Mouse (Mus musculus) liver, embryonic 11.5 days (tissue): Measurements from ENCODE around the gene Iqck. TPM values are rescaled to one million over a fixed set of nuclear protein-coding genes. Genes with fewer than 3 reads are reported as not detected.

Experiments used
- ATAC-seq: fragments of 200-750 bp; cut with Nextera tagmentation; replicated peaks from 2 replicates; pipeline ENCODE4 v1.8.0; 2017; ENCODE audit warnings: moderate number of reproducible peaks, mild to moderate bottlenecking, moderate TSS enrichment, moderate library complexity; ENCODE audit not compliant: low FRiP score
- DNase-seq: peaks from one replicate; pipeline ENCODE4 v3.0.0-alpha.2; 2017; ENCODE audit warnings: low spot score
- H3K27ac ChIP-seq: fragments of 300-500 bp; sonication (generic); 2 replicates; pipeline ENCODE4 v1.5.1; 2014; ENCODE audit warnings: mild to moderate bottlenecking, low read depth, low read length, control low read depth
- H3K27me3 ChIP-seq: fragments of 300-500 bp; sonication (generic); replicated peaks from 2 replicates; pipeline ENCODE4 v1.6.1; 2014; ENCODE audit warnings: low read length, mixed read lengths; ENCODE audit not compliant: control insufficient read depth, insufficient read depth
- H3K36me3 ChIP-seq: fragments of 300-500 bp; sonication (generic); 2 replicates; pipeline ENCODE4 v1.6.1; 2014; ENCODE audit warnings: mild to moderate bottlenecking, low read length, moderate library complexity, mixed read lengths; ENCODE audit not compliant: control insufficient read depth, insufficient read depth
- H3K4me1 ChIP-seq: fragments of 300-500 bp; sonication (generic); replicated peaks from 2 replicates; pipeline ENCODE4 v1.6.1; 2014; ENCODE audit warnings: low read length, mixed read lengths; ENCODE audit not compliant: control insufficient read depth, insufficient read depth
- H3K4me2 ChIP-seq: fragments of 300-500 bp; sonication (generic); 2 replicates; pipeline ENCODE4 v1.6.1; 2014; ENCODE audit warnings: mild to moderate bottlenecking, control low read depth, moderate library complexity
- H3K4me3 ChIP-seq: fragments of 300-500 bp; sonication (generic); 2 replicates; pipeline ENCODE4 v1.5.1; 2014; ENCODE audit warnings: low read depth, low read length, control low read depth
- H3K9ac ChIP-seq: fragments of 300-500 bp; sonication (generic); 2 replicates; pipeline ENCODE4 v1.6.1; 2014; ENCODE audit warnings: low read depth, low read length, control low read depth
- H3K9me3 ChIP-seq: fragments of 300-500 bp; sonication (generic); 2 replicates; pipeline ENCODE4 v1.6.1; 2016; ENCODE audit warnings: low read length, inconsistent platforms, mixed read lengths; ENCODE audit not compliant: control insufficient read depth
- WGBS: fragments of 180-500 bp; shearing (Covaris S2); extraction: QIAGEN DNeasy Blood & Tissue Kit; methylation state at CpG from one replicate; pipeline ENCODE4 v1.1.7; 2014; 5-methylcytosine and 5-hydroxymethylcytosine counted together
- polyA plus RNA-seq: library from polyadenylated mRNA; unstranded; fragments of >200 nt; fragmentation: Nextera tagmentation; extraction: Ambion mirVana; gene quantifications from 2 replicates; pipeline ENCODE4 v1.2.1, GENCODE M21; 2014

The Iqck gene
- 1.2 and 1.6 TPM in 2 replicates for polyA plus RNA-seq

- ATAC-seq (peak; percentile 95), DNase-seq (peak; percentile 91)
- Histone ChIP-seq H3K9me3 (no peaks in the 10 kb centered on the region), H3K36me3 (peaks cover 18% of the 10 kb centered on the region), H3K4me3 (peak within 1 kb of the TSS; percentile 87), H3K27ac (peak within 1 kb of the TSS; percentile 43; the same call in 1 of the 2 replicates), H3K27me3 (no peaks in the 10 kb centered on the region), H3K4me1 (peaks cover 8% of the 10 kb centered on the region), H3K4me2 (peak within 1 kb of the TSS; percentile 87), H3K9ac (peak within 1 kb of the TSS; percentile 84)
- WGBS: under 1% methylated on average over 56 of the region's 57 CpGs
Measured at GRCm38 (mm10) chr7:118855171-118855876, at the start of gene Iqck. Gene Iqck (plus strand): TSS chr7:118855752.

GRCm38 (mm10) chr7:118806631-118807411 is 48.7 kb upstream of the Iqck start:
- Histone ChIP-seq H3K4me3 (no peak overlapping the region), H3K4me1 (0 out of 2 replicates have a peak, but pooled peaks cover 3% of the 10 kb centered on the region), H3K9ac (no peak overlapping the region), H3K27me3 (no peaks in the 10 kb centered on the region), H3K36me3 (peaks cover 5% of the 10 kb centered on the region; the same call in 1 of the 2 replicates), H3K4me2 (no peak overlapping the region), H3K9me3 (no peaks in the 10 kb centered on the region), H3K27ac (no peak overlapping the region; the same call in 1 of the 2 replicates)
- no peak for ATAC-seq
- no peak for DNase-seq
- 67% methylated on average over 16 of the region's 16 CpGs for WGBS

DNA sequence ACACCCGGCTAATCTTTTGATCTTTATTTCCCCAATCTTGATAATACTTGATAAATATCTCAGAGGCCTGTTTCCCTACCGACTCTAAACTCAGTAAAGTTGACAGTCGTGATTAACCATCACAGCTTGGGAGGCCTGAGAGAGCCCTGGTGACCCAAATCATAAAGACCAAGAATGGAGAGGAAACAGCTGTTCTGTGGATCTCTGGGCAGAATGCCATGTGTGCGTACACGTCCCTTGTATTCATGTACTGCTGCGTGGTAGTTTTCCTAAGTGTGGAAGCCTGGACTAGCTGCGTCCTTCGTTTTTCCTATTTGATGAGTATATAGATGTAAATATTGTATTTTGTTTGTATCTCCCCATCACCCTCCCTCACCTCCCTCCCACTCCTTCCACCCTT is 47.7 kb upstream of the Iqck start:
- H3K9me3 ChIP-seq: no peaks in the 10 kb centered on the region
- H3K9ac ChIP-seq: no peak overlapping the region
- no peak overlapping the region for H3K4me3 ChIP-seq
- H3K27me3 ChIP-seq: no peaks in the 10 kb centered on the region
- H3K27ac ChIP-seq: no peak overlapping the region
- ATAC-seq: no peak
- peaks cover 5% of the 10 kb centered on the region; the same call in 1 of the 2 replicates for H3K4me1 ChIP-seq
- no peaks in the 10 kb centered on the region; the same call in 1 of the 2 replicates for H3K36me3 ChIP-seq
- DNase-seq: no peak
- 87% methylated on average over 8 of the region's 8 CpGs for whole genome bisulfite sequencing
- H3K4me2 ChIP-seq: no peak overlapping the region

DNA sequence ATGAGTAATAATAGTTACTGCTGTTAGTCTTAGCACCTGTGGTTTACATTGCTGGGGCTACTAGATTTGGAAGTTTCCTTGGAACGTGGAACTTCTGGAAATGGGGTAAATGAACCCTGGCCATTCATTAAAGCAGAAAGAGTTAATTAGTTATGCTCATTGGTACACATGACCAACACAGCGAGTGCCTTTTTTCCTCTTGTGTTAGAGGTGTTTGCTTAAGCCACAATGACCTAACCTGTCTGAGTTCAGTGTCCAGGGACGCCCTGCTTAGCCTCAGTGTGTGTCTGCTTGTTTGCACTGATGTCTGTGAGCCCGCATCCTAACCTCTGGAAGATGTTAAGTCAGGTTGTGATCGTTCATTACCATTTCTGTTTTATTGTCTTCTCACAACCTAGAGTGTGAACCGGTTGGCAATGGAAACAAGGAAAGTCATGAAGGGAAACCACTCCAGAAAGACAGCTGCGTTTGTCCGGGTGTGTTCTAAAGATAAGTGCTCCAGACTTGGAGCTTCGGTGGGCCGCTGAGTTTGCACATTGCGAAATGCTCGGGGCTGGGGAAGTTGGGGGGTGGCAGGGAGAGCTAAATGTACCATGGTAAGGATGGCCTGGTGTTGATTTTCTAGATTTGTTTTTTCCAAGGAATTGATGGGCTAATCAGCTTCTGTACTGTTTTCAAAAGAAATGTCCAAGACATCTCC is 44.0 kb upstream of the Iqck start:
- ATAC-seq: peak; percentile 56
- DNase-seq: no peak

GRCm38 (mm10) chr7:118813592-118813991 is 42.0 kb upstream of the Iqck start:
- Histone ChIP-seq H3K36me3 (peaks cover 2% of the 10 kb centered on the region; the same call in 1 of the 2 replicates), H3K9ac (no peak overlapping the region), H3K27ac (no peak overlapping the region), H3K4me1 (peaks cover 5% of the 10 kb centered on the region; the same call in 1 of the 2 replicates), H3K27me3 (no peaks in the 10 kb centered on the region), H3K9me3 (no peaks in the 10 kb centered on the region), H3K4me2 (no peak overlapping the region), H3K4me3 (no peak overlapping the region)
- DNase-seq (no peak), ATAC-seq (no peak)
- WGBS: 84% methylated on average over 4 of the region's 4 CpGs

More for the DNA sequence above, 44.0 kb upstream of the Iqck start:
- no peaks in the 10 kb centered on the region for H3K27me3 ChIP-seq
- 0 out of 2 replicates have a peak overlapping the region, but pooled peaks have one; percentile 38 for H3K27ac ChIP-seq
- H3K9me3 ChIP-seq: no peaks in the 10 kb centered on the region
- no peaks in the 10 kb centered on the region; the same call in 1 of the 2 replicates for H3K36me3 ChIP-seq
- H3K9ac ChIP-seq: no peak overlapping the region
- H3K4me1 ChIP-seq: peaks cover 5% of the 10 kb centered on the region; the same call in 1 of the 2 replicates
- 46% methylated on average over 12 of the region's 12 CpGs for WGBS
- H3K4me3 ChIP-seq: no peak overlapping the region
- H3K4me2 ChIP-seq: peak overlapping the region; percentile 37

GRCm38 (mm10) chr7:118816275-118816674 is 39.3 kb upstream of the Iqck start:
- no peak for DNase-seq
- peaks cover 5% of the 10 kb centered on the region for H3K36me3 ChIP-seq
- H3K4me2 ChIP-seq: no peak overlapping the region
- H3K4me3 ChIP-seq: no peak overlapping the region
- no peak for ATAC-seq
- no peaks in the 10 kb centered on the region for H3K27me3 ChIP-seq
- peaks cover 5% of the 10 kb centered on the region; the same call in 1 of the 2 replicates for H3K4me1 ChIP-seq
- H3K9ac ChIP-seq: no peak overlapping the region
- no peaks in the 10 kb centered on the region for H3K9me3 ChIP-seq
- H3K27ac ChIP-seq: no peak overlapping the region
- WGBS: 85% methylated on average over 3 of the region's 3 CpGs

GRCm38 (mm10) chr7:118817741-118818140 is 37.8 kb upstream of the Iqck start:
- no peaks in the 10 kb centered on the region for H3K27me3 ChIP-seq
- no peak overlapping the region for H3K4me3 ChIP-seq
- no peak overlapping the region for H3K9ac ChIP-seq
- H3K36me3 ChIP-seq: peaks cover 5% of the 10 kb centered on the region
- H3K4me2 ChIP-seq: no peak overlapping the region
- H3K9me3 ChIP-seq: no peaks in the 10 kb centered on the region
- H3K27ac ChIP-seq: no peak overlapping the region
- DNase-seq: no peak
- 89% methylated on average over 7 of the region's 7 CpGs for WGBS
- ATAC-seq: no peak
- H3K4me1 ChIP-seq: no peaks in the 10 kb centered on the region

- Histone ChIP-seq H3K9me3 (no peaks in the 10 kb centered on the region), H3K27me3 (no peaks in the 10 kb centered on the region), H3K4me3 (no peak overlapping the region), H3K27ac (no peak overlapping the region), H3K9ac (no peak overlapping the region), H3K4me2 (no peak overlapping the region), H3K4me1 (no peaks in the 10 kb centered on the region), H3K36me3 (peaks cover 5% of the 10 kb centered on the region)
- ATAC-seq (no peak), DNase-seq (no peak)
- WGBS: 68% methylated on average over 1 of the region's 1 CpGs
Measured at GRCm38 (mm10) chr7:118819666-118820065, 35.9 kb upstream of the Iqck start.
